Mouse (Mus musculus) myocyte (in vitro differentiated cells): ENCODE data around the gene L1td1. TPM values are rescaled to one million over a fixed set of nuclear protein-coding genes. Genes with fewer than 3 reads are reported as not detected.

Experiments
- H3K27me3 ChIP-seq: one replicate; pipeline ENCODE4 v1.6.1; 2011; ENCODE audit not compliant: control insufficient read depth, insufficient read depth, insufficient read length
- H3K36me3 ChIP-seq: one replicate; pipeline ENCODE4 v1.6.1; 2011; ENCODE audit not compliant: control insufficient read depth, insufficient read depth
- H3K4me2 ChIP-seq: one replicate; pipeline ENCODE4 v1.6.1; 2011; ENCODE audit warnings: low read depth, control low read depth
- H3K4me3 ChIP-seq: one replicate; pipeline ENCODE4 v1.5.1; 2011; ENCODE audit warnings: mild to moderate bottlenecking, control low read depth, moderate library complexity
- H3K79me2 ChIP-seq: one replicate; pipeline ENCODE4 v1.6.1; 2011; ENCODE audit not compliant: control insufficient read depth, insufficient read depth
- H3ac ChIP-seq: one replicate; pipeline ENCODE4 v1.6.1; 2011; ENCODE audit not compliant: control insufficient read depth, insufficient read length
- CEBPB ChIP-seq: IDR thresholded peaks from 2 replicates; pipeline ENCODE4 v1.6.1; 2011; ENCODE audit warnings: mild to moderate bottlenecking, moderate library complexity; ENCODE audit not compliant: poor library complexity, insufficient read depth, severe bottlenecking
- E2F4 ChIP-seq: IDR thresholded peaks from one replicate; pipeline ENCODE4 v1.6.1; 2011; ENCODE audit warnings: mild to moderate bottlenecking, control low read depth, moderate library complexity; ENCODE audit not compliant: insufficient read depth
- MAX ChIP-seq: IDR thresholded peaks from one replicate; pipeline ENCODE4 v1.6.1; 2011; ENCODE audit warnings: low read depth, mild to moderate bottlenecking, control low read depth
- MYOD1 ChIP-seq, 3 experiments: IDR thresholded peaks; one replicate each; pipeline ENCODE4 v1.6.1; 2011; ENCODE audit warnings: control low read depth in 2 of 3, low read depth in 2 of 3, mild to moderate bottlenecking in 2 of 3, moderate library complexity in 1 of 3; ENCODE audit not compliant: insufficient read length in 2 of 3, control insufficient read depth in 1 of 3
- MYOG ChIP-seq, 3 experiments: IDR thresholded peaks; one replicate each; pipeline ENCODE4 v1.6.1; 2011; ENCODE audit warnings: control low read depth in 2 of 3, low read depth in 2 of 3, mild to moderate bottlenecking in 2 of 3; ENCODE audit not compliant: insufficient read length in 2 of 3, control insufficient read depth in 1 of 3, insufficient read depth in 1 of 3
- POLR2A ChIP-seq: IDR thresholded peaks from one replicate; pipeline ENCODE4 v1.6.1; 2011; ENCODE audit warnings: low read depth, mild to moderate bottlenecking, control low read depth, moderate library complexity; ENCODE audit not compliant: insufficient read length
- POLR2AphosphoS2 ChIP-seq: IDR thresholded peaks from one replicate; pipeline ENCODE4 v1.6.1; 2011; ENCODE audit warnings: low read depth, control low read depth; ENCODE audit not compliant: insufficient read length
- REST ChIP-seq: IDR thresholded peaks from one replicate; pipeline ENCODE4 v1.6.1; 2011; ENCODE audit warnings: mild to moderate bottlenecking, control low read depth, moderate library complexity; ENCODE audit not compliant: insufficient read depth, insufficient read length
- SRF ChIP-seq: IDR thresholded peaks from one replicate; pipeline ENCODE4 v1.6.1; 2011; ENCODE audit warnings: low read depth; ENCODE audit not compliant: control insufficient read depth, insufficient read length
- TCF12 ChIP-seq: IDR thresholded peaks from one replicate; pipeline ENCODE4 v1.6.1; 2011; ENCODE audit warnings: mild to moderate bottlenecking, control low read depth; ENCODE audit not compliant: poor library complexity, insufficient read depth, severe bottlenecking
- TCF3 ChIP-seq: IDR thresholded peaks from one replicate; pipeline ENCODE4 v1.6.1; 2011; ENCODE audit warnings: low read depth, control low read depth; ENCODE audit not compliant: insufficient read length
- USF1 ChIP-seq: IDR thresholded peaks from one replicate; pipeline ENCODE4 v1.6.1; 2011; ENCODE audit warnings: low read depth, mild to moderate bottlenecking, control low read depth, moderate library complexity
- polyA plus RNA-seq: library from polyadenylated mRNA; unstranded; fragments of >200 nt; fragmentation: generic; extraction: Trizol; gene quantifications from one replicate; pipeline ENCODE4 v1.2.1, GENCODE M21; 2012; ENCODE audit warnings: missing spikeins

L1td1 gene
- polyA plus RNA-seq, 1 experiment: not detected

DNA sequence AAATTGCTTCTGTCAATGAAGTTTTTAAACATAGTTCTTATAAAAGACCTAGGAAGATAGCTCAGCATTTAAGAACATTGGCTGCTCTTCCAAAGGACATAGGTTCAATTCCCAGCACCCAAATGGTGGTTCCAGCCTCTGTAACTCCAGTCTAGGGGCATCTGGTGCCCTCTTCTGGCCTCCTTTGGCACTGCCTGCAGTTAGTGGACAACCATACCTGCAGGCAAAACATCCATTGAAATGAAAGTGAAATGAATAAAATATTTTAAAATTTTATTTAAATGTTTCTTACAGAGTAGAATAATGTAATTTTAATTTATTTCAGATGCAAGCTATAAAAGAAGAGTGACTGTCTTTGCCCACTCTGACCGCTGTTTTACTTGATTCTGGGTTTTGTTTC lies 36.5 kb upstream of the L1td1 start:
- H3K4me3 ChIP-seq: no peak overlapping the region
- no peaks in the 10 kb centered on the region for H3K79me2 ChIP-seq
- H3K36me3 ChIP-seq: no peaks in the 10 kb centered on the region
- TF ChIP-seq TCF12: no peak
- no peaks in the 10 kb centered on the region for H3K27me3 ChIP-seq
- no peak overlapping the region for H3K4me2 ChIP-seq
- H3ac ChIP-seq: no peak overlapping the region

DNA sequence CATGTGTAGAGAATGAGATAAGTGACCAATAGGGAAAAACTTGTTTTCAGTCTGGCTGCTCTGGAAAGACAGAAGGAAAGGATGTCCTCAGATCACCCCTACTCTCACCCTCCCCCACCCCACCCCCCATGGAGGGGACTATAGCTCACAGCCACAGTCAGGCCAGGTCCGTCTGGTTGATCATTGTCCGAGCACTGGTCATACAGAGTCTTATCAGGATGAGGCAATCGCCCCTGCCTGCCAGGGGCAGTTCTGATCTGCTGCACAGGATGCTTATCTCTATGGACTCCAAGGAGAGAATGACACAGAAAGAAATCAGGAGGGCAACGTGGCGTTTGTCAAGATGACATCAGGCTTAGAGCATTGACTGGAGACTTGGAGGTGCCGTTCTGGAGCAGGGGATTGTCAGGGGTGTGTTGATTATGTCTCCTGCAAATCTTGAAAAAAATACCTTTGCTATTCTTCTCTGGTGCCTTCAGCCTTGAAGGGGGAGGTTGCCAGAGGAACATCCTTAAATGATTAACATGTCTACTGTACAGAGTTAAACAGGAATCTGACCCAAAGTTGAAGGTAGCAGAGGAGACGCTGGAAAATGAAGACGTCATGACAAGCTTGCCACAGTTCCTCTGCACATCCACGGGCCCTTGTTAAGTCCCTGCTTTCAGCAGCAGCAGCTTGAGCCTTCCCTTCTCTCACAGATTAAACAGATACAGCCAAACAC lies 32.9 kb upstream of the L1td1 start:
- Histone ChIP-seq H3K27me3 (no peaks in the 10 kb centered on the region), H3K4me3 (no peak overlapping the region), H3K36me3 (no peaks in the 10 kb centered on the region), H3K4me2 (no peak overlapping the region), H3K79me2 (no peaks in the 10 kb centered on the region), H3ac (no peak overlapping the region)
- TF ChIP-seq POLR2AphosphoS2 (no peak), REST (no peak), MAX (no peak), MYOD1 (IDR thresholded peaks at IDR 0.05; ENCODE audit: control insufficient read depth in 1 of 3, insufficient read length in 2 of 3, low read depth in 2 of 3) (no peak), SRF (no peak), MYOG (IDR thresholded peaks at IDR 0.05; ENCODE audit: control insufficient read depth in 1 of 3, insufficient read depth in 1 of 3, insufficient read length in 2 of 3, low read depth in 2 of 3) (no peak), USF1 (no peak), POLR2A (no peak), CEBPB (no peak), TCF12 (no peak), TCF3 (no peak), E2F4 (no peak)

DNA sequence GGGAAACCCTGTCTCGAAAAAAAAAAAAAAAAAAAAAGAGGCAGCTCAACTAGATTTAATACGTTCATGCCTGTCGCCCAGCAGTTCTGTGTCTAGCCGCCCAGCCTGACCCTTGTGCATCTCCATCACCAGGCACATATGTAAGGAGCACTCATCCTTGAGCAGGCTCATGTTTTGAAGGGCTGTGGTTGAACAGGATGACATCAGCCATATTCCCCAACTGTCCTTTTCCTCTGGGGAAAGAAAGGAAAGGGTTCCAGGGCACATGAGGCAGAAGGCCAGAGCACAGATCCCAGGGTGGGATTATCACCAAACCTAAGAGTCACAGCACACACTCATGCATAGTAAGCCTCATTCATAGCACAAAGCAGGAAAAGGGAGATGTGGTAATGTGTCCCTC lies 28.6 kb upstream of the L1td1 start:
- Histone ChIP-seq H3K79me2 (no peaks in the 10 kb centered on the region), H3K36me3 (no peaks in the 10 kb centered on the region), H3K4me2 (no peak overlapping the region), H3K4me3 (no peak overlapping the region), H3K27me3 (no peaks in the 10 kb centered on the region), H3ac (no peak overlapping the region)
- TF ChIP-seq POLR2AphosphoS2 (no peak), POLR2A (no peak), TCF3 (no peak), MYOD1 (IDR thresholded peaks at IDR 0.05; ENCODE audit: control insufficient read depth in 1 of 3, insufficient read length in 2 of 3, low read depth in 2 of 3) (no peak), E2F4 (no peak), MYOG (IDR thresholded peaks at IDR 0.05; ENCODE audit: control insufficient read depth in 1 of 3, insufficient read depth in 1 of 3, insufficient read length in 2 of 3, low read depth in 2 of 3) (no peak), REST (no peak), CEBPB (no peak), SRF (no peak), MAX (no peak), TCF12 (no peak), USF1 (no peak)

DNA sequence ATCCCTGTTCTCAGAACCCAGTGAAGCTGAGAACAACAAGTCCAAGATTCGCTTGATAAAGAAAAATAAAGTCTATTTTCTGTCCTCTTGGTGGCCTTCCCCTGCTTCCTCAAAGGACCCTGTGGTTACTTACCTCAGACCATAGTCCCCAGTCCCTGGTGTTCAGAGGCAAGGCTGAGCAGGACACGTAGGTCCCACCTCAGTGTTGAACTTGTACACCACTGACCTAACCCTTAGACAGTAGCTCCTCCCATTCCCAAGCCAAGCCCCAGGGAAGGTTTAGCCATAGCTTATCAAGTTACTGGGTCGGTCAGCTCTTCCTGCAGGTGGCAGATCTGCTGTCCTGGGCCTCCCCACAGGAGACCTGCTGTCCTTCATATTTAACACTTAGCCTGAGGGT lies 27.6 kb upstream of the L1td1 start:
- TF ChIP-seq TCF12 (no peak), MAX (no peak), MYOD1 (IDR thresholded peaks at IDR 0.05; ENCODE audit: control insufficient read depth in 1 of 3, insufficient read length in 2 of 3, low read depth in 2 of 3) (no peak), SRF (no peak), USF1 (no peak), POLR2A (no peak), POLR2AphosphoS2 (no peak), TCF3 (no peak), CEBPB (no peak), MYOG (IDR thresholded peaks at IDR 0.05; ENCODE audit: control insufficient read depth in 1 of 3, insufficient read depth in 1 of 3, insufficient read length in 2 of 3, low read depth in 2 of 3) (no peak), E2F4 (no peak), REST (no peak)
- H3ac ChIP-seq: no peak overlapping the region
- H3K79me2 ChIP-seq: no peaks in the 10 kb centered on the region
- H3K4me2 ChIP-seq: no peak overlapping the region
- H3K36me3 ChIP-seq: no peaks in the 10 kb centered on the region
- no peaks in the 10 kb centered on the region for H3K27me3 ChIP-seq
- H3K4me3 ChIP-seq: no peak overlapping the region

DNA sequence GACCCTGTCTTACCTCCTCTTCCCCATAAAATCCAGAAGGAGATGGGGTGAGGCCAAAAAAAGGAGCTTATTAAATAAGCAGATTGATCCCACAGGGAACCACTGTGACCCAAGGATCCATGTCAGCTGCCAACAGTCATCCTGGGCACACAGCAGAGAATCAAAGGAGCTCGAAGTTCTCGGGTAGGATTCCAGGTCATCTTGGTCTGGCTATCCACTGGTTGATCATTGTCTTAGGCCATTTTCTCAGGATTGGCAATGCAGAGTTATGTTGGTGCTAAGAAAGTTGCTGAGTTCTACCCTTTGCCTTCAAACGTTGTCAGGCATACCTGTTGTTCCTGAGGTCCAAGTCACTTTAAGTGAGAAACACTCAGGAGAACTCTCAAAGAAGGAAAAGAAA lies 26.4 kb upstream of the L1td1 start:
- Histone ChIP-seq H3K4me2 (no peak overlapping the region), H3K27me3 (no peaks in the 10 kb centered on the region), H3K79me2 (no peaks in the 10 kb centered on the region), H3ac (no peak overlapping the region), H3K4me3 (no peak overlapping the region), H3K36me3 (no peaks in the 10 kb centered on the region)
- TF ChIP-seq E2F4 (no peak), CEBPB (no peak), TCF12 (no peak), POLR2A (no peak)
